Mouse (Mus musculus) lung, embryonic 14.5 days (tissue): ENCODE data around the gene D430042O09Rik. TPM values are rescaled to one million over a fixed set of nuclear protein-coding genes. Genes with fewer than 3 reads are reported as not detected.

Source experiments
- ATAC-seq: fragments of 200-750 bp; cut with Nextera tagmentation; 2 replicates; pipeline ENCODE4 v1.8.0; 2017; ENCODE audit warnings: mild to moderate bottlenecking, moderate TSS enrichment, moderate library complexity; ENCODE audit not compliant: insufficient read depth
- DNase-seq: peaks from one replicate; pipeline ENCODE4 v3.0.0-alpha.2; 2015
- H3K27ac ChIP-seq: fragments of 300-500 bp; sonication (generic); 2 replicates; pipeline ENCODE4 v1.5.1; 2014; ENCODE audit warnings: low read depth, mild to moderate bottlenecking, moderate library complexity
- H3K27me3 ChIP-seq: fragments of 300-500 bp; sonication (generic); 2 replicates; pipeline ENCODE4 v1.6.1; 2014; ENCODE audit warnings: low read length, control low read depth; ENCODE audit not compliant: insufficient read depth
- H3K36me3 ChIP-seq: fragments of 300-500 bp; sonication (generic); 2 replicates; pipeline ENCODE4 v1.6.1; 2014; ENCODE audit warnings: control low read depth; ENCODE audit not compliant: insufficient read depth
- H3K4me1 ChIP-seq: fragments of 300-500 bp; sonication (generic); 2 replicates; pipeline ENCODE4 v1.6.1; 2014; ENCODE audit warnings: antibody characterized with exemption, control low read depth; ENCODE audit not compliant: insufficient read depth
- H3K4me2 ChIP-seq: fragments of 300-500 bp; sonication (generic); 2 replicates; pipeline ENCODE4 v1.6.1; 2014; ENCODE audit warnings: mild to moderate bottlenecking
- H3K4me3 ChIP-seq: fragments of 300-500 bp; sonication (generic); 2 replicates; pipeline ENCODE4 v1.5.1; 2014; ENCODE audit warnings: low read depth, low read length
- H3K9ac ChIP-seq: fragments of 300-500 bp; sonication (generic); 2 replicates; pipeline ENCODE4 v1.6.1; 2014
- H3K9me3 ChIP-seq: fragments of 300-500 bp; sonication (generic); 2 replicates; pipeline ENCODE4 v1.6.1; 2016; ENCODE audit warnings: low read depth, low read length, control low read depth
- CTCF ChIP-seq: IDR thresholded peaks from 2 replicates; pipeline ENCODE4 v1.5.1; 2016; ENCODE audit warnings: antibody characterized with exemption, low read depth
- WGBS: fragments of 180-500 bp; shearing (Covaris S2); extraction: QIAGEN DNeasy Blood & Tissue Kit; methylation state at CpG from one replicate; pipeline ENCODE4 v1.1.7; 2014; 5-methylcytosine and 5-hydroxymethylcytosine counted together
- polyA plus RNA-seq: library from polyadenylated mRNA; unstranded; fragments of >200 nt; fragmentation: Nextera tagmentation; extraction: Ambion mirVana; gene quantifications from 2 replicates; pipeline ENCODE4 v1.2.1, GENCODE M21; 2014

Gene D430042O09Rik
- polyA plus RNA-seq, 1 experiment from 2014 or later = 10.9 TPM

- Histone ChIP-seq H3K27me3 (no peaks in the 10 kb centered on the region), H3K4me1 (0 out of 2 replicates have a peak, but pooled peaks cover 3% of the 10 kb centered on the region), H3K27ac (no peak overlapping the region), H3K36me3 (no peaks in the 10 kb centered on the region), H3K4me3 (no peak overlapping the region), H3K4me2 (no peak overlapping the region), H3K9ac (no peak overlapping the region), H3K9me3 (no peaks in the 10 kb centered on the region)
- WGBS = 50% methylated on average over 4 of the region's 4 CpGs
- no peak for DNase-seq
- no peak for TF ChIP-seq CTCF
- no peak for ATAC-seq
Observed at GRCm38 (mm10) chr7:125878040-125878439, 170.4 kb downstream of the D430042O09Rik start.

DNA sequence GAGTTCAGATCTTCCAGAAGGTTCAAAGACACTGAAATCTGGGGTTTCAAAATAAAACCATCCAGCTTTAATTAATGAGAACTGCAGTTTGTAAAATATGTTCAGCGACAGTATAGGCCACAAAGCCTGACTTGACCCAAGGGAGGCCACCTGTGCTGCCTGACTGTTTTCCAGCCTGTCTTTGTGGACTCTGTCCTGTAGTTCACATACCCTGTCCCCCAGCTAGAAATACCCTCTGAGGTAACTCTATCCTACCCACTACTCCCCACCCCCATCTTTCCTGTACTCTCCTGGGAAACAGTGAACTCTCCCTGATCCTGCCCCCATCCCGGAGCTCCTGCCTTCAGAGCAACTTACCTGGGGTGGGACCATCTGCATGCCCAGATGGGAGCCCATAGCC lies 175.5 kb downstream of the D430042O09Rik start:
- Histone ChIP-seq H3K4me2 (no peak overlapping the region), H3K4me3 (no peak overlapping the region), H3K4me1 (peaks cover 5% of the 10 kb centered on the region; the same call in 1 of the 2 replicates), H3K27ac (no peak overlapping the region), H3K9ac (no peak overlapping the region), H3K27me3 (no peaks in the 10 kb centered on the region), H3K9me3 (no peaks in the 10 kb centered on the region), H3K36me3 (no peaks in the 10 kb centered on the region)
- ATAC-seq (no peak), DNase-seq (no peak)
- no peak for TF ChIP-seq CTCF
- WGBS = 71% methylated on average over 2 of the region's 2 CpGs

- H3K4me2 ChIP-seq = no peak overlapping the region
- no peaks in the 10 kb centered on the region for H3K27me3 ChIP-seq
- DNase-seq (no peak), ATAC-seq (no peak)
- H3K4me3 ChIP-seq = no peak overlapping the region
- H3K27ac ChIP-seq = no peak overlapping the region
- no peaks in the 10 kb centered on the region for H3K9me3 ChIP-seq
- TF ChIP-seq CTCF = no peak
- no peaks in the 10 kb centered on the region for H3K36me3 ChIP-seq
- H3K4me1 ChIP-seq = peaks cover 5% of the 10 kb centered on the region; the same call in 1 of the 2 replicates
- 47% methylated on average over 4 of the region's 4 CpGs for WGBS
- H3K9ac ChIP-seq = no peak overlapping the region
Observed at GRCm38 (mm10) chr7:125886116-125886680, 178.5 kb downstream of the D430042O09Rik start.

DNA sequence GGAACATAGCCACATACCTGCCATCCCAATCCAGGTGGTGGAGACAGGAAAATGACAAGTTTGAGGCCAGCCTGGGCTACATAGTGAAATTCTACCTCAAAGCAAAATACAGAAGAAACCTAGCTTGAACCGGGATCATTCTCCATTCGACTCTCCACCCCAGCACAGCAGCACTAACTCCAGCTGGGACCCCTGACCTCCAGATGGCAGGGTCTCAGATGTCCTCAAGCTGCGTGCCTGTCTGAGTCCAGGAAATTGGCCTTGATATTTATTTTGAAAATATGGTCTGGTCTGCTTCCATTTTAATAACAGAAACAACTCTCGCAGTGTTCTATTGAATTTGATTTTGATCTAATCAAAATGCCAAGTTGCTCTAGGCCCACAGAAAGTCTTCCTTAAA lies 179.4 kb downstream of the D430042O09Rik start:
- no peak overlapping the region for H3K9ac ChIP-seq
- 47% methylated on average over 4 of the region's 4 CpGs for WGBS
- 0 out of 2 replicates have a peak, but pooled peaks have one; percentile 32 for ATAC-seq
- H3K36me3 ChIP-seq = no peaks in the 10 kb centered on the region
- no peak overlapping the region for H3K27ac ChIP-seq
- no peak overlapping the region for H3K4me3 ChIP-seq
- H3K4me1 ChIP-seq = peaks cover 5% of the 10 kb centered on the region; the same call in 1 of the 2 replicates
- peak; percentile 60 for DNase-seq
- no peaks in the 10 kb centered on the region for H3K27me3 ChIP-seq
- no peak overlapping the region for H3K4me2 ChIP-seq
- H3K9me3 ChIP-seq = no peaks in the 10 kb centered on the region
- no peak for TF ChIP-seq CTCF

DNA sequence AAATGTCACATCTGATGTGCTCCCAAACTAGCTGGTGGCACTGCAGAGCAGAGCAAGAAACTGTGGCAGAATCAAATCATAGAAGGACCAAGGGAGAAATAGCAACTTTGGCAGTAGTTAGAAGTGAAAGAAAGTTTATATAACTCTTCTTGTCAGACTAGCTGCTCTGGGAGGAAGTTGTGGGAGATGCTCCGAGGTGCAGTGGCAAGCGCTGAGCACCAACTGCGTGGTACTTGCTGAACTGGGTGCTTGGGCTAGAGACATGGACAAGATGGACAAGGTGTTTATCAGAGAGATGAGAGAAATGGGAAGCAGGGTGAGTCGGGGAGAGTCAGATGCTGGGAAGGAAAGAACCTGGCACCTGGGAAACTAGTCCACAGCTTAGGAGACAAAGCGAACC lies 180.1 kb downstream of the D430042O09Rik start:
- no peaks in the 10 kb centered on the region for H3K9me3 ChIP-seq
- no peaks in the 10 kb centered on the region for H3K36me3 ChIP-seq
- DNase-seq (no peak), ATAC-seq (no peak)
- H3K9ac ChIP-seq = no peak overlapping the region
- H3K27ac ChIP-seq = no peak overlapping the region
- no peak for TF ChIP-seq CTCF
- no peak overlapping the region for H3K4me3 ChIP-seq
- H3K27me3 ChIP-seq = no peaks in the 10 kb centered on the region
- WGBS = 72% methylated on average over 5 of the region's 5 CpGs
- peaks cover 5% of the 10 kb centered on the region; the same call in 1 of the 2 replicates for H3K4me1 ChIP-seq
- H3K4me2 ChIP-seq = no peak overlapping the region

- Histone ChIP-seq H3K4me1 (peaks cover 5% of the 10 kb centered on the region; the same call in 1 of the 2 replicates), H3K9me3 (no peaks in the 10 kb centered on the region), H3K36me3 (no peaks in the 10 kb centered on the region), H3K27ac (no peak overlapping the region), H3K4me3 (no peak overlapping the region), H3K27me3 (no peaks in the 10 kb centered on the region), H3K9ac (no peak overlapping the region), H3K4me2 (no peak overlapping the region)
- peak; percentile 76 for DNase-seq
- peak; percentile 53; the same call in 1 of the 2 replicates for ATAC-seq
- no peak for TF ChIP-seq CTCF
- WGBS = 32% methylated on average over 12 of the region's 12 CpGs
Observed at GRCm38 (mm10) chr7:125888373-125888772, 180.7 kb downstream of the D430042O09Rik start.

DNA sequence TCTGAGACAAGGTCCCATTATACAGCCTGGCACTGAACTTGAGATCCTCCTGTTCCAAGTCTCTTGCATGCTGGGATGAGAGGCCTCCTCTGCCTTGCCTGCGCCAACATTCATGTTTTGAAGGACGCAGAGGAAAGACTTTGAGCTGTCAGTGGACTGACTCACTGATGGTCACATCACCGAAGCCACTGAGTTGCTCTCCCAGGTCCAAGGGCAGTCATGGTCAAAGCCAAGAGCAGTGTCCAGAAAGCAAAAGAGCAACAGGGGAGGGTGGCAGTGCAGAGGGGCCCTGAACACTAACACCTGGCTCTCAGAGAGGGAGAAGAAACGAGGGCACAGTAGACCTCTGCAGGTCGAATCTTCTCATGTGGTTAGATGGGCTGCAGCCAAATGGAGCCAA lies 185.9 kb downstream of the D430042O09Rik start:
- ATAC-seq (no peak), DNase-seq (no peak)
- no peak for TF ChIP-seq CTCF
- Histone ChIP-seq H3K27ac (no peak overlapping the region), H3K4me1 (no peaks in the 10 kb centered on the region), H3K4me3 (no peak overlapping the region), H3K9ac (no peak overlapping the region), H3K36me3 (no peaks in the 10 kb centered on the region), H3K9me3 (no peaks in the 10 kb centered on the region), H3K4me2 (no peak overlapping the region), H3K27me3 (no peaks in the 10 kb centered on the region)
- 90% methylated on average over 5 of the region's 5 CpGs for WGBS
